Mouse (Mus musculus) liver, embryonic 12.5 days (tissue): Measurements from ENCODE around the gene Ippk. TPM values are rescaled to one million over a fixed set of nuclear protein-coding genes. Genes with fewer than 3 reads are reported as not detected.

Experiments used
- ATAC-seq: fragments of 200-750 bp; cut with Nextera tagmentation; 2 replicates; pipeline ENCODE4 v1.8.0; 2017; ENCODE audit warnings: moderate number of reproducible peaks, mild to moderate bottlenecking, moderate library complexity
- H3K27ac ChIP-seq: fragments of 300-500 bp; sonication (generic); 2 replicates; pipeline ENCODE4 v1.5.1; 2016; ENCODE audit warnings: mild to moderate bottlenecking
- H3K27me3 ChIP-seq: fragments of 300-500 bp; sonication (generic); replicated peaks from 2 replicates; pipeline ENCODE4 v1.6.1; 2016; ENCODE audit warnings: mild to moderate bottlenecking, moderate library complexity
- H3K36me3 ChIP-seq: fragments of 300-500 bp; sonication (generic); 2 replicates; pipeline ENCODE4 v1.6.1; 2016; ENCODE audit warnings: mild to moderate bottlenecking, moderate library complexity
- H3K4me1 ChIP-seq: fragments of 300-500 bp; sonication (generic); 2 replicates; pipeline ENCODE4 v1.6.1; 2016
- H3K4me2 ChIP-seq: fragments of 300-500 bp; sonication (generic); 2 replicates; pipeline ENCODE4 v1.6.1; 2016; ENCODE audit warnings: mild to moderate bottlenecking, moderate library complexity
- H3K4me3 ChIP-seq: fragments of 300-500 bp; sonication (generic); 2 replicates; pipeline ENCODE4 v1.5.1; 2016; ENCODE audit warnings: mild to moderate bottlenecking, moderate library complexity
- H3K9ac ChIP-seq: fragments of 300-500 bp; sonication (generic); 2 replicates; pipeline ENCODE4 v1.6.1; 2016; ENCODE audit warnings: mild to moderate bottlenecking, moderate library complexity
- H3K9me3 ChIP-seq: fragments of 300-500 bp; sonication (generic); replicated peaks from 2 replicates; pipeline ENCODE4 v1.6.1; 2016; ENCODE audit warnings: mild to moderate bottlenecking, moderate library complexity
- WGBS: fragments of 180-500 bp; shearing (Covaris S2); methylation state at CpG from one replicate; pipeline ENCODE4 v1.1.7; 2016; ENCODE audit not compliant: insufficient replicate concordance; 5-methylcytosine and 5-hydroxymethylcytosine counted together
- polyA plus RNA-seq: library from polyadenylated mRNA; unstranded; fragments of >200 nt; fragmentation: Nextera tagmentation; extraction: Ambion mirVana; gene quantifications from 2 replicates; pipeline ENCODE4 v1.2.1, GENCODE M21; 2016

Gene Ippk
- polyA plus RNA-seq, 1 experiment from 2014 or later: 13.9 TPM

GRCm38 (mm10) chr13:49492376-49493368 is 71.6 kb downstream of the Ippk start, which contains the start of gene Tes3-ps:
Gene Tes3-ps (plus strand): TSS chr13:49493318.
- no peak within 1 kb of the TSS for H3K4me2 ChIP-seq
- H3K27me3 ChIP-seq: no peaks in the 10 kb centered on the region
- WGBS: 64% methylated on average over 6 of the region's 6 CpGs
- no peaks in the 10 kb centered on the region for H3K9me3 ChIP-seq
- no peak within 1 kb of the TSS for H3K27ac ChIP-seq
- no peak within 1 kb of the TSS for H3K9ac ChIP-seq
- ATAC-seq: no peak
- no peak within 1 kb of the TSS for H3K4me3 ChIP-seq
- H3K36me3 ChIP-seq: no peaks in the 10 kb centered on the region
- H3K4me1 ChIP-seq: no peaks in the 10 kb centered on the region

DNA sequence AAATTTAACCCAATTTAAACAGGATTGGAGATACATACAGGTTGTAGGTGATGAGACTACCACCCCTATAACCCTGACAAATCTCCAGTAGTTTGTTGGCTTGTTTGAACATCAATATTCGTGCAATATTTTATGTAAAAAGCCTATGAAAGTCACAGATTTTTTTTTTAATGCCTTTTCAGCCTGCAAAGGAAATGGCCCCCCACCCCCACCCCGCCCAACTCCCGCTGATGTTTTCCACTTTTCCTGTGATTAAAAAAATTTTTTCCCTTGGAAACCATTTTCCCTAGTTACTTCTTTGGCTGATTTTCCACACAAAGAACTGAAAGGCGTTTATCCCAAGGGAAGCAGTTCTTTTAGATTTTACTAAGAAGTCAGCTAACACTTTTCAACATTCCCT is 83.5 kb downstream of the Ippk start, which contains the start of gene Ecm2:
Gene Ecm2, plus strand, starts transcription at position 301 of the 400 bp plus-strand sequence.
- H3K4me3 ChIP-seq: no peak within 1 kb of the TSS
- H3K27ac ChIP-seq: no peak within 1 kb of the TSS
- H3K9me3 ChIP-seq: no peaks in the 10 kb centered on the region
- WGBS: 61% methylated on average over 4 of the region's 4 CpGs
- no peak within 1 kb of the TSS for H3K9ac ChIP-seq
- no peak within 1 kb of the TSS for H3K4me2 ChIP-seq
- H3K36me3 ChIP-seq: no peaks in the 10 kb centered on the region
- no peak for ATAC-seq
- no peaks in the 10 kb centered on the region for H3K4me1 ChIP-seq
- H3K27me3 ChIP-seq: no peaks in the 10 kb centered on the region

DNA sequence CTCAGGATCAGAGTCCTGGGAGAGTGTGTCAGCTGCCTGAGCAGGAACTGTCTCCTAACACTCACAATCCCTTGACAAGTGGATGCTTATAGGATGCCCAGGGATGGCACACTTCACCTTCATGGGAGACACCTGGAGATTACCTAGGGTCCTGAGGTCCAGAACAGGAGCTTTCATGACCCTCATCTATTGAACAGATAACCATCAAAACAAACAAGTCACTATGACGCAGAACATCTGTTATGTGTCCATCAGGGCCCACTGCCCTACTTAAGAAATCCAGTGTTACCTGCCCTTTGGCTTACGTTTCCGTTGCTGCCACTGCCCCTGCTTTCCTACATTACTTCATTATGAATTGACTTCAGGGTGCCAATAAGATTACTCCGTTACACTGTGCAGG is 84.7 kb downstream of the Ippk start:
- no peak for ATAC-seq
- Histone ChIP-seq H3K4me2 (no peak overlapping the region), H3K27ac (no peak overlapping the region), H3K4me1 (no peaks in the 10 kb centered on the region), H3K27me3 (no peaks in the 10 kb centered on the region), H3K36me3 (no peaks in the 10 kb centered on the region), H3K9ac (no peak overlapping the region), H3K4me3 (no peak overlapping the region), H3K9me3 (no peaks in the 10 kb centered on the region)
- WGBS: 80% methylated on average over 4 of the region's 4 CpGs

GRCm38 (mm10) chr13:49507176-49507575 is 86.1 kb downstream of the Ippk start:
- no peak overlapping the region for H3K9ac ChIP-seq
- H3K4me2 ChIP-seq: no peak overlapping the region
- ATAC-seq: no peak
- no peak overlapping the region for H3K4me3 ChIP-seq
- no peaks in the 10 kb centered on the region for H3K36me3 ChIP-seq
- H3K27me3 ChIP-seq: no peaks in the 10 kb centered on the region
- H3K9me3 ChIP-seq: no peaks in the 10 kb centered on the region
- 77% methylated on average over 3 of the region's 3 CpGs for WGBS
- no peaks in the 10 kb centered on the region for H3K4me1 ChIP-seq
- no peak overlapping the region for H3K27ac ChIP-seq

Other genes starting within 250 kb of the Ippk start
- 41.5 and 42.6 TPM in 2 replicates for gene Ninj1, start 233.8 kb upstream of the Ippk start, polyA plus RNA-seq
- gene Card19, start 205.2 kb upstream of the Ippk start, polyA plus RNA-seq: 16.5 and 17.0 TPM in 2 replicates
- 2.4 and 2.5 TPM in 2 replicates for gene Susd3, start 172.5 kb upstream of the Ippk start, polyA plus RNA-seq
- gene Fgd3, start 100.9 kb upstream of the Ippk start, polyA plus RNA-seq: 0.32 and 0.49 TPM in 2 replicates
- 14.7 and 15.2 TPM in 2 replicates for gene Bicd2, start 79.7 kb upstream of the Ippk start, polyA plus RNA-seq
- 1.1 and 1.2 TPM in 2 replicates for gene Tes3-ps, start 72.1 kb downstream of the Ippk start, polyA plus RNA-seq
- gene Ecm2, start 83.6 kb downstream of the Ippk start, polyA plus RNA-seq: 0.28 and 0.33 TPM in 2 replicates
- gene Aspn, start 123.2 kb downstream of the Ippk start, polyA plus RNA-seq: 0.26 and 0.39 TPM in 2 replicates
- 0.83 and 1.0 TPM in 2 replicates for gene Omd, start 161.2 kb downstream of the Ippk start, polyA plus RNA-seq
- 2.0 and 2.7 TPM in 2 replicates for gene Ogn, start 186.8 kb downstream of the Ippk start, polyA plus RNA-seq
- 30.2 and 33.4 TPM in 2 replicates for gene Cenpp, start 231.5 kb downstream of the Ippk start, polyA plus RNA-seq
- 19.0 and 19.7 TPM in 2 replicates for gene Nol8, start 231.8 kb downstream of the Ippk start, polyA plus RNA-seq